Mouse (Mus musculus): ENCODE measurements around the gene Fgfr2. TPM values are rescaled to one million over a fixed set of nuclear protein-coding genes. Genes with fewer than 3 reads are reported as not detected.

Gene Fgfr2
- polyA plus RNA-seq, 1 experiment from 2014 or later, result 11.4 TPM

DNA sequence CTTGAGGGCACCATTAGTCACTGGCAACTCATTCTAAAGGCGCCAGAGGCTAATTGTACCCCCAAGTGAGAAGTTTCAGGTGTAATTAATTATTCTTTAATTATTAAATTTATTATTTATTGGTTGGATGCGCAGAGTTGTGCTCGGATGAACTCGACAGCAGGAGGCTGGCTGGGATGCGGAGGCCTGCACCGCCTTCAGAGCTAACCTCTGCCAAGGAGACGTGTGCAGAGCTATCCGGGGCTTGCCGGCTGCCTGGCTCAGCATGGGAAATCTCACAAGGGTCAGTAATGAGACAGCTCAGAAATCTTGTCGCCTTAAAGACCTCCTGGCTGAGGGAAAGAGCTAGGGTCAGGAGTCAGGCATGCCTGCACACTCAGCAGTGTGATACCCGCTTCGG, 32.5 kb upstream of the Fgfr2 start:
- no peaks in the 10 kb centered on the region for H3K36me3 ChIP-seq (ENCODE audit: control insufficient read depth, insufficient read depth)
- no peak overlapping the region for H3K4me3 ChIP-seq (ENCODE audit: low read depth, low read length)
- no peaks in the 10 kb centered on the region for H3K27me3 ChIP-seq (ENCODE audit: control insufficient read depth, insufficient read depth, low read depth, low read length)
- H3K27ac ChIP-seq (ENCODE audit: low read length), result no peak overlapping the region
- no peaks in the 10 kb centered on the region for H3K4me1 ChIP-seq (ENCODE audit: control insufficient read depth, low read depth, low read length)
- no peak for ATAC-seq (ENCODE audit: low read depth)
- H3K9me3 ChIP-seq (replicated peaks; ENCODE audit: control insufficient read depth, low read length), result no peaks in the 10 kb centered on the region
- WGBS (ENCODE audit: insufficient replicate concordance), result 75% methylated on average over 12 of the region's 12 CpGs
- no peak overlapping the region for H3K4me2 ChIP-seq (ENCODE audit: low read depth, low read length)
- no peak overlapping the region for H3K9ac ChIP-seq (ENCODE audit: low read depth, low read length)

DNA sequence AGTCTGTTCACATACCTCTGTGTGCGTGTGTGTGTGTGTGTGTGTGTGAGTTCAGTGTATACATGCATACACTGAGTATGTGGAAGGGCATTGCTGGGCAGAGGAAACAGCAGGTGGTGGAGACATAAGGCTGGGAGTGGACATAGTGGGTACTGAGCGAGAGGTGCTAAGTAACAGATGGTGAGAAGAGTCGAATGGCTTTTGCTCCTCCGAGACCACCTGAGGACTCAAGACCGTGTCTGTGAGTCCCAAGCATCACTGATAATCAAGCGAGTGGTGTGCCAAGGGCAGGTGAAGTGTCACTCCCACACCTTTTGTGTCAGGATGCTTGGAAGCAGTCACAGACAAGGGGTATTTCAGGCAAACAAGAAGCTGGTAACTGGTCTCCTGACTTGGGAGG, 31.7 kb upstream of the Fgfr2 start:
- no peak for ATAC-seq (ENCODE audit: low read depth)
- no peaks in the 10 kb centered on the region for H3K4me1 ChIP-seq (ENCODE audit: control insufficient read depth, low read depth, low read length)
- no peak overlapping the region for H3K4me3 ChIP-seq (ENCODE audit: low read depth, low read length)
- no peaks in the 10 kb centered on the region for H3K9me3 ChIP-seq (replicated peaks; ENCODE audit: control insufficient read depth, low read length)
- WGBS (ENCODE audit: insufficient replicate concordance), result 64% methylated on average over 6 of the region's 6 CpGs
- no peaks in the 10 kb centered on the region for H3K36me3 ChIP-seq (ENCODE audit: control insufficient read depth, insufficient read depth)
- no peak overlapping the region for H3K27ac ChIP-seq (ENCODE audit: low read length)
- H3K27me3 ChIP-seq (ENCODE audit: control insufficient read depth, insufficient read depth, low read depth, low read length), result no peaks in the 10 kb centered on the region
- no peak overlapping the region for H3K9ac ChIP-seq (ENCODE audit: low read depth, low read length)
- no peak overlapping the region for H3K4me2 ChIP-seq (ENCODE audit: low read depth, low read length)

GRCm38 (mm10) chr7:133139689-133140336, 16.7 kb upstream of the Fgfr2 start:
- WGBS (ENCODE audit: insufficient replicate concordance), result 66% methylated on average over 8 of the region's 8 CpGs

DNA sequence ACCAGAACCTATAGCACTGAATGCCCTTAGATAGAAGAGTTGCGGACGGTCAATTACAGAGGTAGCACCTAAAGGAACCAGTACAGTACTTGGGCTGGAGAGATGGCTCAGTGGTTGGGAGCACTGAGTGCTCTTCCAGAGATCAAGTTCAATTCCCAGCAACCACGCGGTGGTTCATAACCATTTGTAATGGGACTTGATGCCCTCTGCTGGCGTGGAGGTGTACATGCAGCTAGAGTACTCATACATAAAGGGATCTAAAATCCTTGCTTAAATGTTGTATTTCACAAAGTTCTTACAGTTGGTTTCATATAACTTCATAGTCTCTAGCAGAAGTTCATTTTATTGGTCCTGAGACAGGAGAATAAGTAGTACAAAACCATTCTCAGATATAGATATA, 10.4 kb upstream of the Fgfr2 start:
- no peaks in the 10 kb centered on the region for H3K36me3 ChIP-seq (ENCODE audit: control insufficient read depth, insufficient read depth)
- H3K4me3 ChIP-seq (ENCODE audit: low read depth, low read length), result no peak overlapping the region
- no peak overlapping the region for H3K27ac ChIP-seq (ENCODE audit: low read length)
- H3K9ac ChIP-seq (ENCODE audit: low read depth, low read length), result no peak overlapping the region
- H3K27me3 ChIP-seq (ENCODE audit: control insufficient read depth, insufficient read depth, low read depth, low read length), result no peaks in the 10 kb centered on the region
- no peak for ATAC-seq (ENCODE audit: low read depth)
- H3K4me2 ChIP-seq (ENCODE audit: low read depth, low read length), result no peak overlapping the region
- WGBS (ENCODE audit: insufficient replicate concordance), result 62% methylated on average over 5 of the region's 5 CpGs
- no peaks in the 10 kb centered on the region for H3K4me1 ChIP-seq (ENCODE audit: control insufficient read depth, low read depth, low read length)
- H3K9me3 ChIP-seq (replicated peaks; ENCODE audit: control insufficient read depth, low read length), result no peaks in the 10 kb centered on the region

More at GRCm38 (mm10) chr7:133139689-133140336, 16.7 kb upstream of the Fgfr2 start:
- H3K4me1 ChIP-seq (ENCODE audit: control insufficient read depth, low read depth, low read length), result no peaks in the 10 kb centered on the region
- no peaks in the 10 kb centered on the region for H3K9me3 ChIP-seq (replicated peaks; ENCODE audit: control insufficient read depth, low read length)
- no peak for ATAC-seq (ENCODE audit: low read depth)
- no peak overlapping the region for H3K4me2 ChIP-seq (ENCODE audit: low read depth, low read length)
- H3K36me3 ChIP-seq (ENCODE audit: control insufficient read depth, insufficient read depth), result no peaks in the 10 kb centered on the region
- no peaks in the 10 kb centered on the region for H3K27me3 ChIP-seq (ENCODE audit: control insufficient read depth, insufficient read depth, low read depth, low read length)
- H3K4me3 ChIP-seq (ENCODE audit: low read depth, low read length), result no peak overlapping the region
- H3K9ac ChIP-seq (ENCODE audit: low read depth, low read length), result no peak overlapping the region
- H3K27ac ChIP-seq (ENCODE audit: low read length), result no peak overlapping the region

GRCm38 (mm10) chr7:133132702-133133101, 9.6 kb upstream of the Fgfr2 start:
- 65% methylated on average over 5 of the region's 5 CpGs for WGBS (ENCODE audit: insufficient replicate concordance)
- Histone ChIP-seq H3K4me2 (ENCODE audit: low read depth, low read length) (no peak overlapping the region), H3K36me3 (ENCODE audit: control insufficient read depth, insufficient read depth) (no peaks in the 10 kb centered on the region), H3K27ac (ENCODE audit: low read length) (no peak overlapping the region), H3K27me3 (ENCODE audit: control insufficient read depth, insufficient read depth, low read depth, low read length) (no peaks in the 10 kb centered on the region), H3K9ac (ENCODE audit: low read depth, low read length) (no peak overlapping the region), H3K9me3 (replicated peaks; ENCODE audit: control insufficient read depth, low read length) (no peaks in the 10 kb centered on the region), H3K4me1 (ENCODE audit: control insufficient read depth, low read depth, low read length) (no peaks in the 10 kb centered on the region), H3K4me3 (ENCODE audit: low read depth, low read length) (no peak overlapping the region)
- no peak for ATAC-seq (ENCODE audit: low read depth)

DNA sequence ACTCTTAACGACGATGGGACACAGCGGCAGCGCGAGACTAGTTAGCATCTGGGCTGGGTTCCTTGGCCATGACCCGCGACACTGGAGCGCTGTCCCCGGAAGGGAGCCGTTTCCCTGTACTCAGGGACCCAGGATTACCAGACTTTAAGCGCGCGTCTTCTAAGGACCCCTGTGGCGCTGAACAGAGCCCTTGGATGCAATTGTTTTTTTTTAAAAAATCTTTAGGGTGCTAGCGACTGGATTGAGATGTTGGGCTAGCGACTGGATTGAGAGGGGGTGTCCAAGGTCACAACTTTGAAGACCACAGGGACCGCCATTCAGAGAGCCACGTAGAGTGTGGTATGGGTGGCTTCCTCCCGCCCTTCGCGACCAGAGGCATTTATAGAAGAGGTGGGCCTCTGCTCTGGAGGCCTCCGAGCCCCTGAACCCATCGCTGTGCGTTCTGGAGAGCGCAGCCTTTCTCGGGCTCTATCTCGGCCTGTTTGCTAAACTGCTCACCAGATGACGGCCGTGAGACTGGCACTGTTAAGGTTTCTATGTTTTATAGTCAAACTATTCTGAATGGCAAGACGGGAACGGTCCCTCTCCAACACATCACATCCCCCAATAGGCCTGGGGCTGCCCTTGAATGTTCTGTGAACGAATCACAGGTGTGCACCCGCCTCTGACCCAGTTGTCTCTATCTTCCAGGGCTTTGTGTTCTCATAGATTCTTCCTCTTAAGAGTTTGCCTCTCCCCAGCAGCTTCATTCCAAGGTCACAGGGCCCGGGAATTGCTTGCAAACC, 1.7 kb upstream of the Fgfr2 start:
- peak overlapping the region; percentile 69 for H3K4me3 ChIP-seq (ENCODE audit: low read depth, low read length)
- peaks cover 8% of the 10 kb centered on the region for H3K4me1 ChIP-seq (ENCODE audit: control insufficient read depth, low read depth, low read length)
- H3K36me3 ChIP-seq (ENCODE audit: control insufficient read depth, insufficient read depth), result no peaks in the 10 kb centered on the region
- WGBS (ENCODE audit: insufficient replicate concordance), result 7% methylated on average over 34 of the region's 34 CpGs
- no peaks in the 10 kb centered on the region for H3K9me3 ChIP-seq (replicated peaks; ENCODE audit: control insufficient read depth, low read length)
- peaks cover 49% of the 10 kb centered on the region for H3K27me3 ChIP-seq (ENCODE audit: control insufficient read depth, insufficient read depth, low read depth, low read length)
- peak overlapping the region; percentile 88 for H3K4me2 ChIP-seq (ENCODE audit: low read depth, low read length)
- no peak for ATAC-seq (ENCODE audit: low read depth)
- no peak overlapping the region for H3K9ac ChIP-seq (ENCODE audit: low read depth, low read length)
- no peak overlapping the region for H3K27ac ChIP-seq (ENCODE audit: low read length)

GRCm38 (mm10) chr7:133123999-133124700, 1.0 kb upstream of the Fgfr2 start, which contains the start of gene Ctbp2:
Ctbp2 (minus strand) TSS chr7:133124354.
- Histone ChIP-seq H3K4me2 (ENCODE audit: low read depth, low read length) (peak within 1 kb of the TSS; percentile 88), H3K27me3 (ENCODE audit: control insufficient read depth, insufficient read depth, low read depth, low read length) (peaks cover 49% of the 10 kb centered on the region), H3K9ac (ENCODE audit: low read depth, low read length) (peak within 1 kb of the TSS; percentile 50), H3K4me1 (ENCODE audit: control insufficient read depth, low read depth, low read length) (peaks cover 8% of the 10 kb centered on the region), H3K27ac (ENCODE audit: low read length) (peak within 1 kb of the TSS; percentile 81), H3K9me3 (replicated peaks; ENCODE audit: control insufficient read depth, low read length) (no peaks in the 10 kb centered on the region), H3K4me3 (ENCODE audit: low read depth, low read length) (peak within 1 kb of the TSS; percentile 69), H3K36me3 (ENCODE audit: control insufficient read depth, insufficient read depth) (no peaks in the 10 kb centered on the region)
- ATAC-seq (ENCODE audit: low read depth), result peak; percentile 84
- under 1% methylated on average over 59 of the region's 59 CpGs for WGBS (ENCODE audit: insufficient replicate concordance)

DNA sequence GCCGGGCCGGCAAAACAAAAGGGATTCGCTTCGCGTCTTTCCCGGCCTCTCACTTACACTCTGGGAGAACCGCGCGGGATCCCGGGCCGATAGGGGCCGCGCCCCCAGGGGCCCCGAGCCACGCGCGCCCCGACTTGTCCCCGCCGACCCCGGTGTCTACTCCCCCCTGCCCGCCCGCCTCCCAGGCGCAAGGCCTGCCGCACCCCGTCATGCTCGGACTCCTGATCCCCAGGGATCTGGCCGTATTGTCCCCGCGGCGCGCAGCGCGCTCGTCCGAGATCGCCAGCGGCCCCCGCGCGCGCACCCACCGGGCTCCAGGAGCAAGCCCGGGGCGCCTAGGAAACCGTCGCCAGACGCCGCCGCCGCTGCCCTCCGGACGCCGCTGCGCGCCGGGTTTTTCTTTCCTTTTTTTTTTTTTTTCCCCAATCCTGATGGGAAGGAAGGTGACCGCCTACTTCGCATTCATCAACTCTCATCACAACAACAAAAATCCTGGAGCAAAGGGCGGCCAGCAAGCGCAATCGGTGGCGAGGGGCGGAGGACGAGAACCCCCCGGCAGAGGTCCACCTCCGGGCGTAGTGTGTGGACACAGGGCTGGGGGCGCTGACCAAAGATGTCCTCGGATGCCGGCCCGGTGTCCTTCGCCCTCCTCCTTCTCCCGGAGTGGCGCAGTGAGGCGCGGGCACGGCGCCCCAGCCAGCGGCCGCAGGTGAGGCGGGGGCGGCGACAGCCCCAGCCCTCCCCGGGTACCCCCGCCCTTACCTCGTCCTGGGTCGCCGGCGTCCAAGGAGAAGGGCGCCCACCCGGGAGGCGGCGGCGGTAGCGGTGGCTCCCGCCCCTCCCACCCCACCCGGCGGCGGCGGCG, 539 bp downstream of the Fgfr2 start:
- Histone ChIP-seq H3K9ac (ENCODE audit: low read depth, low read length) (peak overlapping the region; percentile 65), H3K27ac (ENCODE audit: low read length) (peak overlapping the region; percentile 74), H3K36me3 (ENCODE audit: control insufficient read depth, insufficient read depth) (no peaks in the 10 kb centered on the region), H3K4me1 (ENCODE audit: control insufficient read depth, low read depth, low read length) (peaks cover 8% of the 10 kb centered on the region), H3K4me2 (ENCODE audit: low read depth, low read length) (peak overlapping the region; percentile 88), H3K9me3 (replicated peaks; ENCODE audit: control insufficient read depth, low read length) (no peaks in the 10 kb centered on the region), H3K27me3 (ENCODE audit: control insufficient read depth, insufficient read depth, low read depth, low read length) (peaks cover 49% of the 10 kb centered on the region), H3K4me3 (ENCODE audit: low read depth, low read length) (peak overlapping the region; percentile 69)
- ATAC-seq (ENCODE audit: low read depth), result no peak
- under 1% methylated on average over 63 of the region's 102 CpGs for WGBS (ENCODE audit: insufficient replicate concordance)
